Mouse (Mus musculus) kidney, embryonic 16.5 days (tissue): ENCODE data around the gene Cdr2. TPM values are rescaled to one million over a fixed set of nuclear protein-coding genes. Genes with fewer than 3 reads are reported as not detected.
"Not testable (repeated sequence)": the region's sequence is repeated elsewhere in the genome, so short reads cannot be mapped to it uniquely, and the experiment has no call there.

Experiments used
- ATAC-seq: fragments of 200-750 bp; cut with Nextera tagmentation; 2 replicates; pipeline ENCODE4 v1.8.0; 2017; ENCODE audit warnings: moderate TSS enrichment; ENCODE audit not compliant: low FRiP score, low TSS enrichment
- H3K27ac ChIP-seq: fragments of 300-500 bp; sonication (generic); 2 replicates; pipeline ENCODE4 v1.5.1; 2014; ENCODE audit warnings: low read length
- H3K27me3 ChIP-seq: fragments of 300-500 bp; sonication (generic); 2 replicates; pipeline ENCODE4 v1.6.1; 2014; ENCODE audit warnings: low read length, control low read depth, mixed read lengths; ENCODE audit not compliant: insufficient read depth
- H3K36me3 ChIP-seq: fragments of 300-500 bp; sonication (generic); 2 replicates; pipeline ENCODE4 v1.6.1; 2014; ENCODE audit warnings: low read length, control low read depth, mixed read lengths; ENCODE audit not compliant: insufficient read depth
- H3K4me1 ChIP-seq: fragments of 300-500 bp; sonication (generic); 2 replicates; pipeline ENCODE4 v1.6.1; 2014; ENCODE audit warnings: low read length, control low read depth, mixed read lengths; ENCODE audit not compliant: insufficient read depth
- H3K4me2 ChIP-seq: fragments of 300-500 bp; sonication (generic); replicated peaks from 2 replicates; pipeline ENCODE4 v1.6.1; 2014; ENCODE audit warnings: low read depth, low read length
- H3K4me3 ChIP-seq: fragments of 300-500 bp; sonication (generic); 2 replicates; pipeline ENCODE4 v1.5.1; 2014; ENCODE audit warnings: mild to moderate bottlenecking, low read length
- H3K9ac ChIP-seq: fragments of 300-500 bp; sonication (generic); replicated peaks from 2 replicates; pipeline ENCODE4 v1.6.1; 2014; ENCODE audit warnings: low read length
- H3K9me3 ChIP-seq: fragments of 300-500 bp; sonication (generic); 2 replicates; pipeline ENCODE4 v1.6.1; 2016; ENCODE audit warnings: low read length, control low read depth
- WGBS: fragments of 180-500 bp; shearing (Covaris S2); extraction: QIAGEN DNeasy Blood & Tissue Kit; methylation state at CpG from one replicate; pipeline ENCODE4 v1.1.7; 2014; 5-methylcytosine and 5-hydroxymethylcytosine counted together
- polyA plus RNA-seq: library from polyadenylated mRNA; unstranded; fragments of >200 nt; fragmentation: Nextera tagmentation; extraction: Ambion mirVana; gene quantifications from 2 replicates; pipeline ENCODE4 v1.2.1, GENCODE M21; 2015

Gene Cdr2
- polyA plus RNA-seq, 1 experiment from 2014 or later: 10.4 TPM

- 68% methylated on average over 3 of the region's 3 CpGs for WGBS
- H3K36me3 ChIP-seq: no peaks in the 10 kb centered on the region
- H3K4me1 ChIP-seq: peaks cover 35% of the 10 kb centered on the region
- ATAC-seq: no peak; the same call in 1 of the 2 replicates
- no peaks in the 10 kb centered on the region for H3K9me3 ChIP-seq
- peak overlapping the region; percentile 4; the same call in 1 of the 2 replicates for H3K27ac ChIP-seq
- H3K4me3 ChIP-seq: no peak overlapping the region
- no peak overlapping the region for H3K4me2 ChIP-seq
- no peak overlapping the region for H3K9ac ChIP-seq
- H3K27me3 ChIP-seq: no peaks in the 10 kb centered on the region
Measured at GRCm38 (mm10) chr7:120974001-120974400, 8.1 kb downstream of the Cdr2 start.

GRCm38 (mm10) chr7:120972471-120972870 is 9.6 kb downstream of the Cdr2 start:
- 86% methylated on average over 2 of the region's 2 CpGs for WGBS
- ATAC-seq: not testable (repeated sequence)

GRCm38 (mm10) chr7:120970112-120970511 is 12.0 kb downstream of the Cdr2 start:
- peaks cover 11% of the 10 kb centered on the region for H3K4me1 ChIP-seq
- no peaks in the 10 kb centered on the region for H3K9me3 ChIP-seq
- ATAC-seq: no peak
- H3K27ac ChIP-seq: no peak overlapping the region
- H3K36me3 ChIP-seq: no peaks in the 10 kb centered on the region
- no peaks in the 10 kb centered on the region for H3K27me3 ChIP-seq
- WGBS: 72% methylated on average over 5 of the region's 5 CpGs
- H3K4me2 ChIP-seq: no peak overlapping the region
- H3K4me3 ChIP-seq: no peak overlapping the region
- H3K9ac ChIP-seq: no peak overlapping the region

More at GRCm38 (mm10) chr7:120972471-120972870, 9.6 kb downstream of the Cdr2 start:
- H3K4me1 ChIP-seq: peaks cover 29% of the 10 kb centered on the region
- not testable (repeated sequence) for H3K27me3 ChIP-seq, H3K36me3 ChIP-seq, H3K4me2 ChIP-seq, H3K9me3 ChIP-seq, H3K9ac ChIP-seq, H3K4me3 ChIP-seq, H3K27ac ChIP-seq

- no peak overlapping the region for H3K27ac ChIP-seq
- no peak overlapping the region for H3K4me3 ChIP-seq
- ATAC-seq: no peak
- H3K9ac ChIP-seq: no peak overlapping the region
- 0 out of 2 replicates have a peak, but pooled peaks cover 4% of the 10 kb centered on the region for H3K4me1 ChIP-seq
- no peaks in the 10 kb centered on the region for H3K9me3 ChIP-seq
- H3K4me2 ChIP-seq: no peak overlapping the region
- 81% methylated on average over 7 of the region's 7 CpGs for WGBS
- H3K27me3 ChIP-seq: no peaks in the 10 kb centered on the region
- no peaks in the 10 kb centered on the region for H3K36me3 ChIP-seq
Measured at GRCm38 (mm10) chr7:120969221-120969620, 12.9 kb downstream of the Cdr2 start.

- H3K9ac ChIP-seq: no peak overlapping the region
- no peaks in the 10 kb centered on the region for H3K27me3 ChIP-seq
- no peak overlapping the region for H3K27ac ChIP-seq
- H3K4me3 ChIP-seq: no peak overlapping the region
- H3K36me3 ChIP-seq: peaks cover 10% of the 10 kb centered on the region
- no peaks in the 10 kb centered on the region for H3K4me1 ChIP-seq
- 64% methylated on average over 5 of the region's 5 CpGs for WGBS
- ATAC-seq: peak; percentile 27; the same call in 1 of the 2 replicates
- no peaks in the 10 kb centered on the region for H3K9me3 ChIP-seq
- no peak overlapping the region for H3K4me2 ChIP-seq
Measured at GRCm38 (mm10) chr7:120963126-120963525, 19.0 kb downstream of the Cdr2 start.

GRCm38 (mm10) chr7:120961893-120962292 is 20.2 kb downstream of the Cdr2 start:
- Histone ChIP-seq H3K9me3 (no peaks in the 10 kb centered on the region), H3K4me1 (no peaks in the 10 kb centered on the region), H3K4me3 (no peak overlapping the region), H3K27me3 (no peaks in the 10 kb centered on the region), H3K36me3 (peaks cover 21% of the 10 kb centered on the region), H3K27ac (no peak overlapping the region), H3K4me2 (no peak overlapping the region), H3K9ac (no peak overlapping the region)
- 64% methylated on average over 3 of the region's 3 CpGs for WGBS
- ATAC-seq: no peak

GRCm38 (mm10) chr7:120960601-120961000 is 21.5 kb downstream of the Cdr2 start:
- no peak for ATAC-seq
- H3K36me3 ChIP-seq: peaks cover 28% of the 10 kb centered on the region
- no peak overlapping the region for H3K4me3 ChIP-seq
- no peaks in the 10 kb centered on the region for H3K27me3 ChIP-seq
- no peaks in the 10 kb centered on the region for H3K4me1 ChIP-seq
- H3K4me2 ChIP-seq: no peak overlapping the region
- no peak overlapping the region for H3K27ac ChIP-seq
- 91% methylated on average over 6 of the region's 6 CpGs for WGBS
- no peaks in the 10 kb centered on the region for H3K9me3 ChIP-seq
- H3K9ac ChIP-seq: no peak overlapping the region

- H3K4me1 ChIP-seq: no peaks in the 10 kb centered on the region
- H3K4me3 ChIP-seq: no peak overlapping the region
- H3K36me3 ChIP-seq: peaks cover 28% of the 10 kb centered on the region
- no peaks in the 10 kb centered on the region for H3K27me3 ChIP-seq
- no peak overlapping the region for H3K9ac ChIP-seq
- no peak overlapping the region for H3K27ac ChIP-seq
- no peaks in the 10 kb centered on the region for H3K9me3 ChIP-seq
- ATAC-seq: no peak
- H3K4me2 ChIP-seq: no peak overlapping the region
- 91% methylated on average over 2 of the region's 2 CpGs for WGBS
Measured at GRCm38 (mm10) chr7:120960116-120960515, 22.0 kb downstream of the Cdr2 start.

GRCm38 (mm10) chr7:120953591-120953990 is 28.5 kb downstream of the Cdr2 start:
- not testable (repeated sequence) for H3K9ac ChIP-seq, H3K27ac ChIP-seq, H3K9me3 ChIP-seq, H3K27me3 ChIP-seq, ATAC-seq, H3K4me1 ChIP-seq, H3K4me3 ChIP-seq, H3K4me2 ChIP-seq
- 82% methylated on average over 7 of the region's 7 CpGs for WGBS
- H3K36me3 ChIP-seq: peaks cover 23% of the 10 kb centered on the region

GRCm38 (mm10) chr7:120943936-120944509 is 38.1 kb downstream of the Cdr2 start:
- no peaks in the 10 kb centered on the region for H3K9me3 ChIP-seq
- ATAC-seq: peak; percentile 73
- no peak overlapping the region for H3K4me3 ChIP-seq
- no peaks in the 10 kb centered on the region for H3K27me3 ChIP-seq
- H3K27ac ChIP-seq: no peak overlapping the region
- no peak overlapping the region for H3K4me2 ChIP-seq
- 68% methylated on average over 7 of the region's 8 CpGs for WGBS
- H3K9ac ChIP-seq: no peak overlapping the region
- no peaks in the 10 kb centered on the region for H3K4me1 ChIP-seq
- peaks cover 53% of the 10 kb centered on the region for H3K36me3 ChIP-seq
